Mouse (Mus musculus) liver, postnatal 0 days (tissue): ENCODE data around the gene Cdk14.

Source experiments
- CTCF ChIP-seq: sonication (generic); IDR thresholded peaks from 2 replicates; pipeline ENCODE4 v1.5.1; 2016; ENCODE audit warnings: antibody characterized with exemption, low read depth
- EP300 ChIP-seq: IDR thresholded peaks from 2 replicates; pipeline ENCODE4 v1.6.1; 2016; ENCODE audit warnings: antibody characterized with exemption, low read depth, mild to moderate bottlenecking

GRCm38 (mm10) chr5:4891862-4892704 is 528.0 kb downstream of the Cdk14 start:
- no peak for TF ChIP-seq CTCF
- no peak for TF ChIP-seq EP300
